Mouse (Mus musculus) erythroblast, embryonic 14.5 days (primary cell): ENCODE data around the gene Nhp2. TPM values are rescaled to one million over a fixed set of nuclear protein-coding genes. Genes with fewer than 3 reads are reported as not detected.

ENCODE experiments used
- H3K27me3 ChIP-seq: 2 replicates; pipeline ENCODE4 v1.6.1; 2012; ENCODE audit warnings: inconsistent platforms; ENCODE audit not compliant: control insufficient read depth
- H3K36me3 ChIP-seq: 2 replicates; pipeline ENCODE4 v1.6.1; 2012; ENCODE audit warnings: mild to moderate bottlenecking, inconsistent platforms; ENCODE audit not compliant: control insufficient read depth
- H3K4me1 ChIP-seq: 2 replicates; pipeline ENCODE4 v1.6.1; 2012; ENCODE audit warnings: inconsistent platforms; ENCODE audit not compliant: control insufficient read depth
- H3K4me3 ChIP-seq: replicated peaks from 2 replicates; pipeline ENCODE3; 2012; ENCODE audit warnings: moderate library complexity, mild to moderate bottlenecking, inconsistent platforms
- H3K9me3 ChIP-seq: 2 replicates; pipeline ENCODE4 v1.6.1; 2012; ENCODE audit warnings: low read length, inconsistent platforms, mixed read lengths; ENCODE audit not compliant: control insufficient read depth
- GATA1 ChIP-seq: IDR thresholded peaks from 2 replicates; pipeline ENCODE4 v1.6.1; 2012; ENCODE audit warnings: low read length, inconsistent platforms, mixed read lengths
- TAL1 ChIP-seq: IDR thresholded peaks from 3 replicates; pipeline ENCODE4 v1.6.1; 2012; ENCODE audit warnings: low read length, inconsistent platforms, mixed read lengths
- polyA plus RNA-seq: library from polyadenylated mRNA; stranded (reverse); fragments of >175 nt; gene quantifications from 2 replicates; pipeline ENCODE4 v1.2.3, GENCODE M21; 2012

The Nhp2 gene
- polyA plus RNA-seq, 1 experiment, result 8.9 TPM

DNA sequence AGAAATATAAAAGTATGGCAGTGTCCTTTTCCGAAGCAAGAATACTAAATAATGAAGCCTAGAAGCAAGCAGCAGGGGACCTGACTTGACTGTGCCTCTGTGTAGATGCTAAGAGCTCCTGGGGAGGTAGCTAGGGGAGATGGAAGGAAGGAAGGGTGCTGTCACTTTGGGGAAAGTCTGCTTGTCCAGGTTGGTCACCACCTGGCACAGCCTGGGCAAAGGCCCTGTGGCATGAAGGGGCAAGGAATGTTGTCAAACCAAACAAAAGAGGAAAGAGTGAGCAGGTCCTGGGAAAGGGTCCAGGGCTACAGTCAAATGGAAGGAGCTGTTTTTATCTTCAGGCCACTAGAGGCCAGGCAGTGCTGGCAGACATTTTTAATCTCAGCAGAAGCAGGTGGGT is 32.5 kb upstream of the Nhp2 start:
- Histone ChIP-seq H3K36me3 (peaks cover 66% of the 10 kb centered on the region), H3K4me1 (peaks cover 49% of the 10 kb centered on the region), H3K9me3 (no peaks in the 10 kb centered on the region), H3K27me3 (no peaks in the 10 kb centered on the region), H3K4me3 (no peak overlapping the region)
- no peak for TF ChIP-seq GATA1
- no peak for TF ChIP-seq TAL1

DNA sequence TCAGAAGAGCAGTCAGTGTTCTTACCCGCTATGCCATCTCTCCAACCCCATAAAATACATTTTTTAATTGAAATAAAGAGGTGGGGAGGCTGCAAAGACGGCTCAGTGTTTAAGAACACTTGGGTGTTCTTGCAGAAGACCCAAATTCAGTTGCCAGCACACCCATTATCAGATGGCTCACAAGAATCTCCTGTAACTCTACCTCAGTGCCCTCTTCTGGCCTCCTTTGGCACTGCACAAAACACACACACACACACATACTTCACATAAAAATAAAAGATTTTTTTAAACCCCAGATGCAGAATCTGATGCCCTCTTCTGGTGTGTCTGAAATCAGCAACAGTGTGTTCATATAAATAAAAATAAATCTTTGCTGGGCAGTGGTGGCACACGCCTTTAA is 30.7 kb upstream of the Nhp2 start:
- no peak overlapping the region for H3K4me3 ChIP-seq
- peaks cover 37% of the 10 kb centered on the region for H3K4me1 ChIP-seq
- no peaks in the 10 kb centered on the region for H3K27me3 ChIP-seq
- peaks cover 83% of the 10 kb centered on the region for H3K36me3 ChIP-seq
- no peaks in the 10 kb centered on the region for H3K9me3 ChIP-seq
- TF ChIP-seq GATA1 (no peak), TAL1 (no peak)

DNA sequence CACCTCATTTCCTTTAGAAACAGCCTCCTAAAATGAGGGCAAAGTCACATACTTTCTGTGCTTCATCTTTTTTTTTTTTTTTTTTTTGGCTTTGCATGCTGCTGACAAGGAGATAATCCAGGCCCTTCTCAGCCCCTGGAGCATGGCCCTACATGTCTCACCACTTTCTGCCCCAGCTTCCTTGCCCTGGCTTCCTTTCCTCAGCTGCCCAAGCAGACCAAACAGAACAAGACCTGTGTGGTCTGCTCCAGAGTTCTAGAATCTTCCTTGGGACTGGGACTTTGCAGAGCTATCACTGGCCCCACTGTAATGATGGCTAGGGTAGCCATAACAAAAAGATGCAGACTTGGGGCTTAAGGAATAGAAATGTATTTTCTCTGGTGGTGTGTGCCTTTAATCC is 29.5 kb upstream of the Nhp2 start:
- no peak for TF ChIP-seq TAL1
- TF ChIP-seq GATA1, result no peak
- H3K9me3 ChIP-seq, result no peaks in the 10 kb centered on the region
- no peaks in the 10 kb centered on the region for H3K27me3 ChIP-seq
- H3K4me3 ChIP-seq, result no peak overlapping the region
- H3K36me3 ChIP-seq, result peaks cover 94% of the 10 kb centered on the region
- H3K4me1 ChIP-seq, result peaks cover 28% of the 10 kb centered on the region

DNA sequence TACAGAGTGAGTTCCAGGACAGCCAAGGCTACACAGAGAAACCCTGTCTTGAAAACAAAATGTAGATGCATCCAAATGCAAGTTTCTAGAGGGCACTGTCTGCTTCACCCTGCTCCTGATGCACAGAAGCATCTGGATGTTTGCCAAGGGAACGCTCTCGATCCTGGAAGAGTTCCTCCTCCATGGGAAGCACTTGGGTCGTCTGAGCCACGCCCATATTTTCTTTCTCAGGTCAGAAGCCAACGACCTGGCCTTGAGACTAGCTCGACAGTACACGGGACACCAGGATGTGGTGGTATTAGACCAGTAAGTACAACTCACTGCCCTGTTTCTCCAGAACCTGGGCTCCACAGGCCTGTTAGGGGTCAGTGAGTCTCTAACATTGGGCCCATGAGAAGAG is 28.4 kb upstream of the Nhp2 start:
- TF ChIP-seq GATA1, result no peak
- peaks cover 17% of the 10 kb centered on the region for H3K4me1 ChIP-seq
- H3K4me3 ChIP-seq, result no peak overlapping the region
- H3K9me3 ChIP-seq, result no peaks in the 10 kb centered on the region
- H3K36me3 ChIP-seq, result peaks cover 98% of the 10 kb centered on the region
- H3K27me3 ChIP-seq, result no peaks in the 10 kb centered on the region

DNA sequence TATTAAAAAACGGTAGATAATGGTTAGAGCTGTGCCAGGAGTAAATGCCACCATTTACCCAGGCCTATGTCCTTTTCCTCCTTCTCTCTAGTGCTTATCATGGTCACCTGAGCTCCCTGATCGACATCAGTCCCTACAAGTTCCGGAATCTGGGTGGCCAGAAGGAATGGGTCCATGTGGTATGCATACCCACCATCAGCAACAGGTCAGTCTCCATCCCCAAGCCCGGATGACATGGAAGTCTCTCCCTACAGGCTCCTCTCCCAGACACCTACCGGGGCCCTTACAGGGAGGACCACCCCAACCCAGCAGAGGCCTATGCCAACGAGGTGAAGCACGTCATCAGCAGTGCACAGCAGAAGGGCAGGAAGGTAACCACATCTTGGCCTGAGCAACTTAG is 27.6 kb upstream of the Nhp2 start:
- Histone ChIP-seq H3K4me3 (no peak overlapping the region), H3K4me1 (peaks cover 10% of the 10 kb centered on the region), H3K9me3 (no peaks in the 10 kb centered on the region), H3K27me3 (no peaks in the 10 kb centered on the region), H3K36me3 (peaks cover 98% of the 10 kb centered on the region)
- TF ChIP-seq TAL1 (no peak), GATA1 (no peak)

DNA sequence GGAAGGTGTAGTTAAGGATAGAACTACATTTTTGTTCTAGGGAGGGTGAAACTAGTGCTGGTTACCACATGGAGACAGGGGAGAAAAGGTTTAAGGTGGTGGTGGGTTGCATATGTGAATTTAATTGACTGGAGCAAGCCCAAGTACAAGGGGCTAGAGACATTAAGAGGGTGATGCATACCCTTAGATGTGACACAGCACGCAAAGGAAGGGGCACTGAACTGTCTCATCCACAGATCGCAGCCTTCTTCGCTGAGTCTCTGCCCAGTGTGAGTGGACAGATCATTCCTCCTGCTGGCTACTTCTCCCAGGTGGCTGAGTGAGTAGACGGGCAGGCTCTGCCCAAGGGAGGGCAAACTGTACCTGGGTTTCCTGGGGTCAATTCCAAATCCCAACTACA is 26.2 kb upstream of the Nhp2 start:
- Histone ChIP-seq H3K27me3 (no peaks in the 10 kb centered on the region), H3K4me1 (peaks cover 8% of the 10 kb centered on the region), H3K9me3 (no peaks in the 10 kb centered on the region), H3K36me3 (peaks cover 98% of the 10 kb centered on the region), H3K4me3 (no peak overlapping the region)
- no peak for TF ChIP-seq GATA1
- no peak for TF ChIP-seq TAL1

DNA sequence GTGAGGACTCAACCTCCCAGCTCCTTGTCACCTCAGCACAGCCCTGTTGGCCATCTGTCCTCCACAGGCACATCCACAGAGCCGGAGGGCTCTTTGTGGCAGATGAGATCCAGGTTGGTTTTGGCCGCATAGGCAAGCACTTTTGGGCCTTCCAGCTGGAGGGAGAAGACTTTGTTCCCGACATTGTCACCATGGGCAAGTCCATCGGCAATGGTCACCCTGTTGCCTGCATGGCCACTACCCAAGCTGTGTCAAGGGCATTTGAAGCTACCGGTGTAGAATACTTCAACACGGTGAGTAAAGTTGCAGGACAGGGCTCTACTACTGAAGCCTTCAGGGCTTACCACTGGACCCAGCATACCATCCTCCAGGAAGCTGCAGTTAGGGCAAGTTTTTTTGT is 25.7 kb upstream of the Nhp2 start:
- Histone ChIP-seq H3K36me3 (peaks cover 98% of the 10 kb centered on the region), H3K9me3 (no peaks in the 10 kb centered on the region), H3K27me3 (no peaks in the 10 kb centered on the region), H3K4me1 (peaks cover 8% of the 10 kb centered on the region), H3K4me3 (no peak overlapping the region)
- TF ChIP-seq GATA1 (no peak), TAL1 (no peak)

DNA sequence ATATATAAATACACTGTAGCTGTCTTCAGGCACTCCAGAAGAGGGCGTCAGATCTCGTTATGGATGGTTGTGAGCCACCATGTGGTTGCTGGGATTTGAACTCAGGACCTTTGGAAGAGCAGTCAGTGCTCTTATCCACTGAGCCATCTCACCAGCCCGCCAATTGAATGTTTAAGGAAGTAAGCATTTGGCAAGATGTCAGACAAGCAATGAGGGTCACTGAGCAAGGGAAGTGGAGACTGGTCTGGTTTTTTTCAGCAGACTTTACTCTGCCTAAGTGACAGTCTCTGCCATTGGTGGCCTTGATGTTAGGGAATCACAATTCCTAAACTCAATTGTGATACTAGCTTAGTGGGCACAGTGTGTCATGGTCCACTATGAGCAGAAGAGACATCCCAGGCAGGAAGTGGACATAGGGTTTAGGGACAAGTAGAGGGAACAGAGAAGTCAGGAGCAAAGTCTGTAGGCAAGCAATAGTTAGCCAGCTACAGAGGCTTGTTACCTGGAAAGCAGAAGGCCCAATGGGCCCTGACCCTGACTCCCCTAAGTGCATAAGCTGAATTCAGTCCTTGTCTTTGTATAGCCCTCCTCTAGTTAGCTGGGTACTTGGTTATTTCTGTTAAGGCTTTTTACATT is 24.7 kb upstream of the Nhp2 start:
- Histone ChIP-seq H3K9me3 (no peaks in the 10 kb centered on the region), H3K36me3 (peaks cover 98% of the 10 kb centered on the region), H3K27me3 (no peaks in the 10 kb centered on the region), H3K4me3 (no peak overlapping the region), H3K4me1 (peaks cover 13% of the 10 kb centered on the region)
- no peak for TF ChIP-seq TAL1
- TF ChIP-seq GATA1, result no peak

DNA sequence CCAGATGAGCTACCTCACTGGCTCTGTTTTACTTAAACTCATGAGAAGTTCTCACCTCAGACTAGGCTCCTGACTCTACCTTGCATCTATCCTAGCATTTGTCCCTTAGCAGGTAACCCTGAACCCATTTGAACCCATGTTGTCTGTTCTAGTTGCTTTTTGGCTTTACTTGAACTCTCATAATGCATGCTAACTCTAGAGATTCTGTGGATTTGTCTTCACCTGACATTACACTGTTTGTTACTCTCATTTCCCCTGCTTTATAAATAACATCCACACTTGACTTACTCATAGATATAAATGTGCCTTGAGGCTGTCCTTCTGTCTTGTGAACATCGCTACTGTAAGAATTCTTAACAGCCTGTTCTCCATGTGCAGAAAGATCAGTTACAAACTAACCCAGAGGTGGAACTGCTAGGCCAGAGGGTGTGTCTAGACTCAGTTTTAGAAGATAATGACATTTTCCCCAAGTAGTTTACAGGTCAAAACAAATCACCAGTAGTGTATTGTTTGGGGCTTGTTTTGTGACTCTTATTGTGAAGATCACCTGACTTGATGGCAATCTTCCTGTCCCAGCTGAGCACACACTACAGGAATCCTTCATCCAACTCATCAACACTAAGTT is 24.0 kb upstream of the Nhp2 start:
- Histone ChIP-seq H3K4me3 (no peak overlapping the region), H3K9me3 (no peaks in the 10 kb centered on the region), H3K36me3 (peaks cover 99% of the 10 kb centered on the region), H3K27me3 (no peaks in the 10 kb centered on the region), H3K4me1 (peaks cover 13% of the 10 kb centered on the region)
- TF ChIP-seq GATA1 (no peak), TAL1 (no peak)

DNA sequence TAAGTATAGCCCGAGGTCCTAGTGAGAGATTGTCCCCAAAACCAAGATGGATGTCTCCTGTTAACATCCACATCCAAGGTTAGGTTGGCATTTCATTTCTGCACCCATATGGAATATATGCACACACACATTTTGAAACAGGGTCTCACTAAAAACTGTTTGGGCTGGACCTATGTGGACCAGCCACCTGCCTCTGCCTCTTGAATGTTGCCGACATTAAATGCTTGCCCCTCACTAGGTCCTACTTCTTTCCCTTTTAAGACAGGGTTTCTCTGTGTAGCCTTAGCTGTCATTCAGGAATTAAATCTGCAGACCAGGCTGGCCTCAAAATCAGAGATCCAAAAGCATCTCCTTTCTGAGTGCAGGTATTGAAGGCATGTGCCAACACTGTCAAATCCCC is 22.0 kb upstream of the Nhp2 start:
- Histone ChIP-seq H3K27me3 (no peaks in the 10 kb centered on the region), H3K4me3 (no peak overlapping the region), H3K4me1 (peaks cover 28% of the 10 kb centered on the region), H3K9me3 (no peaks in the 10 kb centered on the region), H3K36me3 (peaks cover 99% of the 10 kb centered on the region)
- TF ChIP-seq TAL1 (no peak), GATA1 (no peak)
